Mouse (Mus musculus): Measurements from ENCODE around the gene Wscd2.

- TF ChIP-seq CTCF (conservative IDR thresholded peaks at IDR 0.05; ENCODE audit: low read length) (no peak), NANOG (IDR thresholded peaks at IDR 0.05; ENCODE audit: borderline replicate concordance, low read length) (no peak), POU5F1 (IDR thresholded peaks at IDR 0.05; ENCODE audit: borderline replicate concordance, low read length) (no peak)
These were observed 2.4 kb downstream of the Wscd2 start for GRCm38 (mm10) chr5:113492417-113493035.
